Mouse (Mus musculus): ENCODE results near the gene Mut. TPM values are rescaled to one million over a fixed set of nuclear protein-coding genes. Genes with fewer than 3 reads are reported as not detected.

Gene Mut
- polyA plus RNA-seq, 1 experiment from 2014 or later: 24.3 TPM

DNA sequence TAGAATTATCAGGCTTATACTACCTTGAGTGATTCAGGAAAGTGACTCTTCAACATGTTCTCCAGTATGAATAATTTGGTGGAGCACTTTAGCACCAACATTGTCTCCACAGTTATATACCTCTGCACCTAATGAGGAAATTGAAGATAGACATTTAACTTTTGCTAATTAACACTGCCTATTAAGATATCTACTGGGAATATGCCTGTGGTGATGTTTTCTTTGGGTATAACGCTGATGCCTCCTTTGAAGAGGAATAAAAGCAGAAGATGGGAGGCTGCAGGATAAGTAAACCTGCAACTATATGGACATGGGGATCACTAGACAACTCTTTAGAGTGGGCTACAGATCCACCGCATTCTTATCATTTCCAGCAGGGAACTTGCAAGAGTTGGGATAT, 20.2 kb upstream of the Mut start, which contains the start of gene Glyatl3:
Gene Glyatl3 (minus strand): TSS at position 101 of the 400 bp plus-strand sequence.
- H3K4me3 ChIP-seq (ENCODE audit: low read length): no peak within 1 kb of the TSS
- no peak for ATAC-seq
- H3K27me3 ChIP-seq (replicated peaks; ENCODE audit: control insufficient read depth, insufficient read depth, low read length): no peaks in the 10 kb centered on the region
- no peaks in the 10 kb centered on the region for H3K9me3 ChIP-seq (ENCODE audit: control insufficient read depth, low read length)
- H3K27ac ChIP-seq (ENCODE audit: low read depth, low read length): no peak within 1 kb of the TSS
- no peaks in the 10 kb centered on the region for H3K4me1 ChIP-seq (ENCODE audit: control insufficient read depth, insufficient read depth, low read depth, low read length)
- no peak within 1 kb of the TSS for H3K4me2 ChIP-seq (ENCODE audit: low read length)
- H3K9ac ChIP-seq (ENCODE audit: low read depth, low read length): no peak within 1 kb of the TSS
- no peaks in the 10 kb centered on the region for H3K36me3 ChIP-seq (ENCODE audit: control insufficient read depth, insufficient read depth, low read length)
- 97% methylated on average over 2 of the region's 2 CpGs for WGBS

DNA sequence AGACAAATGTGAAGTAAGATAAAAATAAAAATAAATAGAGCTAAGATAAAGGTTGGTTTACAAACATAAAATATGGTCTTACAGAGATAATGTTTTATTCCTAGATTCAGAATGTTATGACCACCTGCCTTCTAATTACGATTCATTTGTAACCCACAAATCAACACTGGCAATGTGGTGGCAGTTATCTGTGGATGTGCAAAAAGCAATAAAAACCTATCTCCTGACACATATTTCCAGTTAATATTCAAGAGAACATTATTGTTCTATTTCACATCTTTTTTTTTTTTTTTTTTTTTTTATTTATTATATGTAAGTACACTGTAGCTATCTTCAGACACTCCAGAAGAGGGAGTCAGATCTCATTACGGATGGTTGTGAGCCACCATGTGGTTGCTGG, 19.0 kb upstream of the Mut start:
- Histone ChIP-seq H3K4me1 (ENCODE audit: control insufficient read depth, insufficient read depth, low read depth, low read length) (no peaks in the 10 kb centered on the region), H3K9ac (ENCODE audit: low read depth, low read length) (no peak overlapping the region), H3K27me3 (replicated peaks; ENCODE audit: control insufficient read depth, insufficient read depth, low read length) (no peaks in the 10 kb centered on the region), H3K9me3 (ENCODE audit: control insufficient read depth, low read length) (no peaks in the 10 kb centered on the region), H3K36me3 (ENCODE audit: control insufficient read depth, insufficient read depth, low read length) (no peaks in the 10 kb centered on the region), H3K4me3 (ENCODE audit: low read length) (no peak overlapping the region), H3K4me2 (ENCODE audit: low read length) (no peak overlapping the region), H3K27ac (ENCODE audit: low read depth, low read length) (no peak overlapping the region)
- 94% methylated on average over 1 of the region's 2 CpGs for WGBS
- no peak for ATAC-seq

DNA sequence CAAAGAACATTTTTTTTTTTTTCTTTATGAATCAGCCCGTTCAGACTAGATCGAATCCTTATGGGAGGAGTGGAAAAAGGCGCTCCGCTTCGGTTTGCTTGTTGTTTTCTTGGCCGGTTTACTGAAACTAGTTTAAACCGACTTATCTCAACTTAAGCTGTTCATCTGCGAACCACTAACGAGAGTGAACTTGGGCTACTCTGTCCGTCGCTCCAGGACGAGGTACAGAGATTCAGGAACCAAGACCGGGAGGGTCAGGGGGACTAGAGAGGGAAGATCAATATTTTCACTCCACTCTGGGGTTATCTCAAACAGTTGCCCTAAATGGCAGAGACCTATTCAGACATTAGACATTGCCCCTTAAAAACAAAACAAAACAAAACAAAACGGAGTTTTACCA, 500 bp upstream of the Mut start:
- Histone ChIP-seq H3K9me3 (ENCODE audit: control insufficient read depth, low read length) (no peaks in the 10 kb centered on the region), H3K4me1 (ENCODE audit: control insufficient read depth, insufficient read depth, low read depth, low read length) (peaks cover 11% of the 10 kb centered on the region), H3K9ac (ENCODE audit: low read depth, low read length) (peak overlapping the region; percentile 56), H3K27me3 (replicated peaks; ENCODE audit: control insufficient read depth, insufficient read depth, low read length) (no peaks in the 10 kb centered on the region), H3K27ac (ENCODE audit: low read depth, low read length) (no peak overlapping the region), H3K36me3 (ENCODE audit: control insufficient read depth, insufficient read depth, low read length) (no peaks in the 10 kb centered on the region; the same call in 1 of the 2 replicates), H3K4me3 (ENCODE audit: low read length) (peak overlapping the region; percentile 54), H3K4me2 (ENCODE audit: low read length) (peak overlapping the region; percentile 90)
- peak; percentile 43 for ATAC-seq
- WGBS: under 1% methylated on average over 14 of the region's 14 CpGs

DNA sequence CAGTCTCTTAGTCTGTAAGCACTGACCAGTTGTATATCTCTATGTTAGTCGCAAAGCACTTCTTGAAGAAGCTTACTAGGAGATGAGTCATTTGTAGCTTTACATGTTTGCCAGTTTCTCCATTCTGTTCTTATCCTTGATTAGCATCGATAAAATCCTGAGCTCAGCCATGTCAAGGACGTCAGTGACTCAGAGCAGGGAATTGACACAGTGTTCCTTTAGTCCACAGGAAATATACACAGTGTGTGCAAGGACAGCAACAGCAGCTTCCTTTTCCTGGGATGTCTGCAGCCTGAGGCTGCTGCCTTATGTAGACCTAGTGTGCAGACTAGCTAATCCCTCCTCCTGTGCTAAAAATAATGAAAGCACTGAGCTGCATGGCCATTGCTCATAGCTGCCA, 14.0 kb downstream of the Mut start:
- Histone ChIP-seq H3K4me2 (ENCODE audit: low read length) (no peak overlapping the region), H3K27ac (ENCODE audit: low read depth, low read length) (no peak overlapping the region), H3K4me1 (ENCODE audit: control insufficient read depth, insufficient read depth, low read depth, low read length) (no peaks in the 10 kb centered on the region), H3K9ac (ENCODE audit: low read depth, low read length) (no peak overlapping the region), H3K9me3 (ENCODE audit: control insufficient read depth, low read length) (no peaks in the 10 kb centered on the region; the same call in 1 of the 2 replicates), H3K27me3 (replicated peaks; ENCODE audit: control insufficient read depth, insufficient read depth, low read length) (no peaks in the 10 kb centered on the region), H3K36me3 (ENCODE audit: control insufficient read depth, insufficient read depth, low read length) (peaks cover 13% of the 10 kb centered on the region), H3K4me3 (ENCODE audit: low read length) (no peak overlapping the region)
- 91% methylated on average over 3 of the region's 3 CpGs for WGBS
- no peak for ATAC-seq

DNA sequence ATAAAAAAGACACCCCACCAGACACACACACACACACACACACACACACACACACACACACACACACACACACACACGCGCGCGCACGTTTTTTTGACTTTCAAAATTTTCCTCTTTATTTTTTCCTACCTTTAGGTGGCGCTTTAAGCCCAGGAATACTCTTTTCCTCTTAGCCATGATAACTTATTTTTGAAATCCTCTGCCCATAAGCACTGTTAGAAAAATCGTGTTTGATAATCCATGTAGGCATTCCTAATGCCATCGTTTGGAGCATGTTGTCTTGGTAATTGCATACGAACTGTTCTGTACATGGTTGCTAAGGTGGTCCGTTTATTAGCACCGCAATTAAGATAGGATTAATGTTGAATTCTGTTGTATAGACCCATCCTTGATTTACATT, 43.4 kb downstream of the Mut start:
- H3K4me2 ChIP-seq (ENCODE audit: low read length): no peak overlapping the region
- H3K4me1 ChIP-seq (ENCODE audit: control insufficient read depth, insufficient read depth, low read depth, low read length): no peaks in the 10 kb centered on the region
- no peaks in the 10 kb centered on the region for H3K27me3 ChIP-seq (replicated peaks; ENCODE audit: control insufficient read depth, insufficient read depth, low read length)
- no peaks in the 10 kb centered on the region for H3K9me3 ChIP-seq (ENCODE audit: control insufficient read depth, low read length)
- peak; percentile 76 for ATAC-seq
- WGBS: 66% methylated on average over 11 of the region's 11 CpGs
- H3K27ac ChIP-seq (ENCODE audit: low read depth, low read length): no peak overlapping the region
- H3K4me3 ChIP-seq (ENCODE audit: low read length): no peak overlapping the region
- no peaks in the 10 kb centered on the region for H3K36me3 ChIP-seq (ENCODE audit: control insufficient read depth, insufficient read depth, low read length)
- H3K9ac ChIP-seq (ENCODE audit: low read depth, low read length): no peak overlapping the region

DNA sequence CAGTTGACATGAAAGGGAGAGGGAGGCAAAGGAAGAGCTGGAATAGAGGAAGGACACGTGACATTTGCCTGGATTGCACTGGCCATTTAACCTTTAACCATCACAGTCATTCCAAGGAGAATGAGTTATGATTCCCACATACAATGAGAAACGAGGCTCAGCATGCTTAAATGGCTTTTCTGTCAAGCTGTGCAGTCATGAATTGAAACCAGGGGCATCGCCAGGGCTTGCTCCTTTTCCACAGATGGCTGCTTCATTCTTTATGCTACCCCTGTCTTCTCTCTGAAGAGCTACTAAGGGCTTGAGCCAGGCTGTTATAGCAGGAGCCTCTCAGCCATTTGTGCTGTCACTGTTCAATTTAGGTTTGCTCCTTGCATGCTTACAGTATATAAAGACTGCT, 57.6 kb downstream of the Mut start:
- WGBS: 22% methylated on average over 3 of the region's 3 CpGs
- Histone ChIP-seq H3K4me1 (ENCODE audit: control insufficient read depth, insufficient read depth, low read depth, low read length) (no peaks in the 10 kb centered on the region), H3K9ac (ENCODE audit: low read depth, low read length) (no peak overlapping the region), H3K27ac (ENCODE audit: low read depth, low read length) (no peak overlapping the region), H3K4me3 (ENCODE audit: low read length) (no peak overlapping the region), H3K36me3 (ENCODE audit: control insufficient read depth, insufficient read depth, low read length) (no peaks in the 10 kb centered on the region), H3K9me3 (ENCODE audit: control insufficient read depth, low read length) (no peaks in the 10 kb centered on the region), H3K27me3 (replicated peaks; ENCODE audit: control insufficient read depth, insufficient read depth, low read length) (no peaks in the 10 kb centered on the region), H3K4me2 (ENCODE audit: low read length) (no peak overlapping the region)
- ATAC-seq: peak; percentile 45; the same call in 1 of the 2 replicates

Other genes with a start within 250 kb of the Mut start
- not detected in 2 replicates for gene Esp1, start 207.6 kb upstream of the Mut start, polyA plus RNA-seq (2015; fragmentation: Nextera tagmentation; extraction: Ambion mirVana)
- gene Crisp2, start 127.7 kb upstream of the Mut start, polyA plus RNA-seq (2015; fragmentation: Nextera tagmentation; extraction: Ambion mirVana): not detected in 2 replicates
- gene Rhag, start 123.6 kb upstream of the Mut start, polyA plus RNA-seq (2015; fragmentation: Nextera tagmentation; extraction: Ambion mirVana): 0.09 and 0.14 TPM in 2 replicates
- gene 9130008F23Rik, start 54.1 kb upstream of the Mut start, polyA plus RNA-seq (2015; fragmentation: Nextera tagmentation; extraction: Ambion mirVana): 0.99 and 1.2 TPM in 2 replicates
- not detected in 2 replicates for gene Glyatl3, start 20.3 kb upstream of the Mut start, polyA plus RNA-seq (2015; fragmentation: Nextera tagmentation; extraction: Ambion mirVana)
- 10.9 and 12.1 TPM in 2 replicates for gene Cenpq, start 362 bp downstream of the Mut start, polyA plus RNA-seq (2015; fragmentation: Nextera tagmentation; extraction: Ambion mirVana)